Mouse (Mus musculus) kidney, postnatal 0 days (tissue): ENCODE measurements around the gene Myo1b. TPM values are rescaled to one million over a fixed set of nuclear protein-coding genes. Genes with fewer than 3 reads are reported as not detected.

Source experiments
- ATAC-seq: fragments of 200-750 bp; cut with Nextera tagmentation; replicated peaks from 2 replicates; pipeline ENCODE4 v1.8.0; 2017; ENCODE audit warnings: low read depth, moderate number of reproducible peaks, moderate TSS enrichment, moderate library complexity; ENCODE audit not compliant: low FRiP score
- DNase-seq: peaks from one replicate; pipeline ENCODE4 v3.0.0-alpha.2; 2016; ENCODE audit warnings: low spot score
- H3K27ac ChIP-seq: fragments of 300-500 bp; sonication (generic); 2 replicates; pipeline ENCODE4 v1.5.1; 2014; ENCODE audit warnings: mild to moderate bottlenecking
- H3K27me3 ChIP-seq: fragments of 300-500 bp; sonication (generic); 2 replicates; pipeline ENCODE4 v1.6.1; 2014; ENCODE audit warnings: low read length, mixed read lengths; ENCODE audit not compliant: insufficient read depth
- H3K36me3 ChIP-seq: fragments of 300-500 bp; sonication (generic); 2 replicates; pipeline ENCODE4 v1.6.1; 2014; ENCODE audit warnings: low read length, mixed read lengths; ENCODE audit not compliant: insufficient read depth
- H3K4me1 ChIP-seq: fragments of 300-500 bp; sonication (generic); replicated peaks from 2 replicates; pipeline ENCODE4 v1.6.1; 2014; ENCODE audit warnings: antibody characterized with exemption, low read length, mixed read lengths; ENCODE audit not compliant: insufficient read depth
- H3K4me2 ChIP-seq: fragments of 300-500 bp; sonication (generic); 2 replicates; pipeline ENCODE4 v1.6.1; 2014; ENCODE audit warnings: mild to moderate bottlenecking, low read length, moderate library complexity, mixed read lengths
- H3K4me3 ChIP-seq: fragments of 300-500 bp; sonication (generic); replicated peaks from 2 replicates; pipeline ENCODE4 v1.5.1; 2014; ENCODE audit warnings: low read depth, low read length
- H3K9ac ChIP-seq: fragments of 300-500 bp; sonication (generic); 2 replicates; pipeline ENCODE4 v1.6.1; 2014; ENCODE audit warnings: low read depth, low read length
- H3K9me3 ChIP-seq: fragments of 300-500 bp; sonication (generic); replicated peaks from 2 replicates; pipeline ENCODE4 v1.6.1; 2016; ENCODE audit warnings: low read length, inconsistent platforms, mixed read lengths
- CTCF ChIP-seq: IDR thresholded peaks from 2 replicates; pipeline ENCODE4 v1.5.1; 2016; ENCODE audit warnings: antibody characterized with exemption, low read depth, mild to moderate bottlenecking, moderate library complexity
- WGBS: fragments of 180-500 bp; shearing (Covaris S2); extraction: QIAGEN DNeasy Blood & Tissue Kit; methylation state at CpG from one replicate; pipeline ENCODE4 v1.1.7; 2014; 5-methylcytosine and 5-hydroxymethylcytosine counted together
- polyA plus RNA-seq: library from polyadenylated mRNA; unstranded; fragments of >200 nt; fragmentation: Nextera tagmentation; extraction: Ambion mirVana; gene quantifications from 2 replicates; pipeline ENCODE4 v1.2.1, GENCODE M21; 2015

Myo1b gene
- 58.0 and 67.0 TPM in 2 replicates for polyA plus RNA-seq

GRCm38 (mm10) chr1:51915576-51916156 lies at the start of gene Myo1b:
Gene Myo1b, minus strand, starts transcription at chr1:51916071.
- peak within 1 kb of the TSS; percentile 90 for H3K4me2 ChIP-seq
- under 1% methylated on average over 62 of the region's 79 CpGs for WGBS
- DNase-seq (peak; percentile 81), ATAC-seq (peak; percentile 80)
- H3K36me3 ChIP-seq: no peaks in the 10 kb centered on the region
- peaks cover 16% of the 10 kb centered on the region; the same call in 1 of the 2 replicates for H3K4me1 ChIP-seq
- peak; percentile 63 for TF ChIP-seq CTCF
- H3K27ac ChIP-seq: peak within 1 kb of the TSS; percentile 91
- H3K27me3 ChIP-seq: no peaks in the 10 kb centered on the region
- H3K9ac ChIP-seq: peak within 1 kb of the TSS; percentile 94
- H3K9me3 ChIP-seq: no peaks in the 10 kb centered on the region
- peak within 1 kb of the TSS; percentile 87 for H3K4me3 ChIP-seq

GRCm38 (mm10) chr1:51964647-51965046 lies 48.8 kb upstream of the Myo1b start:
- 92% methylated on average over 2 of the region's 2 CpGs for WGBS
- Histone ChIP-seq H3K4me1 (no peaks in the 10 kb centered on the region), H3K9ac (no peak overlapping the region), H3K4me3 (no peak overlapping the region), H3K36me3 (no peaks in the 10 kb centered on the region), H3K4me2 (no peak overlapping the region), H3K9me3 (no peaks in the 10 kb centered on the region), H3K27me3 (no peaks in the 10 kb centered on the region), H3K27ac (no peak overlapping the region)
- no peak for TF ChIP-seq CTCF
- ATAC-seq (no peak), DNase-seq (no peak)

- ATAC-seq: no peak
- no peak for DNase-seq
- no peak overlapping the region for H3K9ac ChIP-seq
- no peaks in the 10 kb centered on the region for H3K27me3 ChIP-seq
- no peaks in the 10 kb centered on the region for H3K36me3 ChIP-seq
- no peak overlapping the region for H3K4me2 ChIP-seq
- no peak for TF ChIP-seq CTCF
- H3K9me3 ChIP-seq: no peaks in the 10 kb centered on the region
- 83% methylated on average over 4 of the region's 4 CpGs for WGBS
- H3K4me3 ChIP-seq: no peak overlapping the region
- no peak overlapping the region for H3K27ac ChIP-seq
- no peaks in the 10 kb centered on the region for H3K4me1 ChIP-seq
These were observed 31.2 kb upstream of the Myo1b start for GRCm38 (mm10) chr1:51947116-51947515.

- TF ChIP-seq CTCF: peak; percentile 90
- ATAC-seq: no peak
- Histone ChIP-seq H3K4me2 (no peak overlapping the region), H3K27me3 (no peaks in the 10 kb centered on the region), H3K4me3 (no peak overlapping the region), H3K9ac (no peak overlapping the region), H3K36me3 (no peaks in the 10 kb centered on the region), H3K9me3 (no peaks in the 10 kb centered on the region), H3K27ac (no peak overlapping the region), H3K4me1 (no peaks in the 10 kb centered on the region)
- DNase-seq: peak; percentile 86
- WGBS: 44% methylated on average over 5 of the region's 5 CpGs
These were observed 28.9 kb upstream of the Myo1b start for GRCm38 (mm10) chr1:51944755-51945154.

GRCm38 (mm10) chr1:51938357-51938756 lies 22.5 kb upstream of the Myo1b start:
- Histone ChIP-seq H3K27me3 (no peaks in the 10 kb centered on the region), H3K36me3 (no peaks in the 10 kb centered on the region), H3K9me3 (no peaks in the 10 kb centered on the region), H3K4me2 (no peak overlapping the region), H3K4me1 (0 out of 2 replicates have a peak, but pooled peaks cover 4% of the 10 kb centered on the region), H3K4me3 (no peak overlapping the region), H3K27ac (no peak overlapping the region), H3K9ac (no peak overlapping the region)
- no peak for TF ChIP-seq CTCF
- ATAC-seq (no peak), DNase-seq (no peak)
- WGBS: 88% methylated on average over 7 of the region's 7 CpGs

GRCm38 (mm10) chr1:51935006-51935405 lies 19.1 kb upstream of the Myo1b start:
- no peak overlapping the region for H3K4me3 ChIP-seq
- H3K4me2 ChIP-seq: no peak overlapping the region
- H3K4me1 ChIP-seq: 0 out of 2 replicates have a peak, but pooled peaks cover 4% of the 10 kb centered on the region
- no peak for ATAC-seq
- 52% methylated on average over 2 of the region's 2 CpGs for WGBS
- no peak overlapping the region for H3K9ac ChIP-seq
- H3K27me3 ChIP-seq: no peaks in the 10 kb centered on the region
- H3K36me3 ChIP-seq: no peaks in the 10 kb centered on the region
- H3K9me3 ChIP-seq: no peaks in the 10 kb centered on the region
- H3K27ac ChIP-seq: no peak overlapping the region
- TF ChIP-seq CTCF: no peak
- DNase-seq: no peak
